Mouse (Mus musculus) embryonic fibroblast, embryonic 13.5 days (primary cell): ENCODE results near the gene Poc5.

Experiments used
- CTCF ChIP-seq: IDR thresholded peaks from 2 replicates; pipeline ENCODE4 v1.5.1; 2011; ENCODE audit warnings: mild to moderate bottlenecking, control low read depth, low read length, moderate library complexity, borderline replicate concordance; ENCODE audit not compliant: insufficient read depth
- POLR2A ChIP-seq: IDR thresholded peaks from 2 replicates; pipeline ENCODE4 v1.6.1; 2011; ENCODE audit warnings: low read depth, mild to moderate bottlenecking, control low read depth, low read length, moderate library complexity

GRCm38 (mm10) chr13:96431595-96432156 lies 43.6 kb downstream of the Poc5 start:
- TF ChIP-seq CTCF (peak; percentile 80), POLR2A (no peak)
